Mouse (Mus musculus) intestine, postnatal 0 days (tissue): Measurements from ENCODE around the gene Ctu2. TPM values are rescaled to one million over a fixed set of nuclear protein-coding genes. Genes with fewer than 3 reads are reported as not detected.

Source experiments
- ATAC-seq: fragments of 200-750 bp; cut with Nextera tagmentation; 2 replicates; pipeline ENCODE4 v1.8.0; 2017; ENCODE audit warnings: mild to moderate bottlenecking, moderate TSS enrichment, moderate library complexity
- H3K27ac ChIP-seq: fragments of 300-500 bp; sonication (generic); 2 replicates; pipeline ENCODE4 v1.5.1; 2014; ENCODE audit warnings: mild to moderate bottlenecking, low read depth, low read length, moderate library complexity
- H3K27me3 ChIP-seq: fragments of 300-500 bp; sonication (generic); replicated peaks from 2 replicates; pipeline ENCODE4 v1.6.1; 2014; ENCODE audit warnings: low read length, mixed read lengths; ENCODE audit not compliant: control insufficient read depth, insufficient read depth
- H3K36me3 ChIP-seq: fragments of 300-500 bp; sonication (generic); 2 replicates; pipeline ENCODE4 v1.6.1; 2014; ENCODE audit warnings: mild to moderate bottlenecking, moderate library complexity; ENCODE audit not compliant: control insufficient read depth, insufficient read depth
- H3K4me1 ChIP-seq: fragments of 300-500 bp; sonication (generic); replicated peaks from 2 replicates; pipeline ENCODE4 v1.6.1; 2014; ENCODE audit warnings: antibody characterized with exemption, low read length, mixed read lengths; ENCODE audit not compliant: control insufficient read depth, insufficient read depth
- H3K4me2 ChIP-seq: fragments of 300-500 bp; sonication (generic); replicated peaks from 2 replicates; pipeline ENCODE4 v1.6.1; 2014; ENCODE audit warnings: low read depth, mild to moderate bottlenecking, moderate library complexity
- H3K4me3 ChIP-seq: fragments of 300-500 bp; sonication (generic); 2 replicates; pipeline ENCODE4 v1.5.1; 2014; ENCODE audit warnings: low read depth, low read length
- H3K9ac ChIP-seq: fragments of 300-500 bp; sonication (generic); 2 replicates; pipeline ENCODE4 v1.6.1; 2014; ENCODE audit warnings: mild to moderate bottlenecking, low read depth, low read length
- H3K9me3 ChIP-seq: fragments of 300-500 bp; sonication (generic); 2 replicates; pipeline ENCODE4 v1.6.1; 2016; ENCODE audit warnings: mixed run types; ENCODE audit not compliant: control insufficient read depth
- CTCF ChIP-seq: sonication (generic); IDR thresholded peaks from 2 replicates; pipeline ENCODE4 v1.5.1; 2016; ENCODE audit warnings: low read depth, mild to moderate bottlenecking, control low read depth, antibody characterized with exemption, moderate library complexity
- WGBS: fragments of 180-500 bp; shearing (Covaris S2); extraction: QIAGEN DNeasy Blood & Tissue Kit; methylation state at CpG from one replicate; pipeline ENCODE4 v1.1.7; 2014; 5-methylcytosine and 5-hydroxymethylcytosine counted together
- microRNA-seq: library from miRNA; unstranded; fragments of <30 nt; microRNA quantifications from one replicate; pipeline ENCODE4, GENCODE M21; 2016
- polyA plus RNA-seq: library from polyadenylated mRNA; unstranded; fragments of >200 nt; fragmentation: Nextera tagmentation; extraction: Ambion mirVana; gene quantifications from 2 replicates; pipeline ENCODE4 v1.2.1, GENCODE M21; 2015

Ctu2 gene
- polyA plus RNA-seq, 1 experiment from 2014 or later = 22.4 TPM

DNA sequence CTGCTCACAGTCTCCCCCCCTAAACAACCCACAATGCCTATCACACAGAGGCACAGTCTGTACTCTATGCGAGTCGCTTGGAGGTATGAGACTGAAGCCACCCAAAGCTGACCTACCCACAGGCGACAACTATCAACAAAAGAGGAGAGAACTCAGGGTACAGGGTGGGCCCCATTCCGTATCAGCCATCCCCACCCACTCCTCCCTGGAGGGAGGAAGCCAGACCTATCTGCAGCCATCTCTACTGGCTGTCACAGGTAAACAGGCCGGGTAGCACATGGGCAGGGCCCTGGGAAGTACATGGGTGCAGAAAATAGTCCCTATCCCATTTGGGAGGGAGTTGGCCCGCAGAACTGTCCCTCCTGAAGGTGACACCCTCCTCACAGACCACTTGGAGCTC is 49.1 kb downstream of the Ctu2 start:
- Histone ChIP-seq H3K27ac (no peak overlapping the region), H3K27me3 (no peaks in the 10 kb centered on the region)
- no peak for ATAC-seq

DNA sequence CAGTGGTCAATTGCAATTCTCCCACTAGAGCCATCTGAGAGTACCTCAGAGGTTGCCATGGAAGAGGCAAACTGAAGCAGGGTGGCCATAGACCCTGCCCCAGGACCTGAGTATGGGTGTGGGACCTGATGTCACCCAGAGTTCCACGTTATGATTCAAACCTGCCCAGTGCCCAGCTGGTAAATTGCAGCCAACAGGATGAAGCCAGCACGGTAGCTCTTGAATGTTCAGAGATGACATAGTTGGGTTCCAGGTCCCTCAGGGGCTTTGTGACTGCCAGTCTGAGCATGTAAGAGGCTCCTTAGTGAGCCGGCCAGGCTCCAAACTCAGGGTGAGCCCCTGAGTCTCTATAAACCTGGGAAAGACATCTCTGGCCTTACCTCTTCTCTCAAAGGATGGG is 50.1 kb downstream of the Ctu2 start:
- no peak for TF ChIP-seq CTCF
- Histone ChIP-seq H3K4me1 (0 out of 2 replicates have a peak, but pooled peaks cover 17% of the 10 kb centered on the region), H3K9ac (no peak overlapping the region), H3K4me2 (no peak overlapping the region), H3K9me3 (no peaks in the 10 kb centered on the region), H3K4me3 (no peak overlapping the region), H3K27ac (0 out of 2 replicates have a peak overlapping the region, but pooled peaks have one; percentile 50), H3K36me3 (no peaks in the 10 kb centered on the region), H3K27me3 (no peaks in the 10 kb centered on the region)
- no peak for ATAC-seq
- WGBS = 61% methylated on average over 3 of the region's 3 CpGs

More for the DNA sequence above, 49.1 kb downstream of the Ctu2 start:
- Histone ChIP-seq H3K4me2 (no peak overlapping the region), H3K9ac (no peak overlapping the region; the same call in 1 of the 2 replicates), H3K36me3 (no peaks in the 10 kb centered on the region), H3K9me3 (no peaks in the 10 kb centered on the region), H3K4me1 (0 out of 2 replicates have a peak, but pooled peaks cover 17% of the 10 kb centered on the region), H3K4me3 (no peak overlapping the region)
- WGBS = 67% methylated on average over 6 of the region's 6 CpGs
- no peak for TF ChIP-seq CTCF

DNA sequence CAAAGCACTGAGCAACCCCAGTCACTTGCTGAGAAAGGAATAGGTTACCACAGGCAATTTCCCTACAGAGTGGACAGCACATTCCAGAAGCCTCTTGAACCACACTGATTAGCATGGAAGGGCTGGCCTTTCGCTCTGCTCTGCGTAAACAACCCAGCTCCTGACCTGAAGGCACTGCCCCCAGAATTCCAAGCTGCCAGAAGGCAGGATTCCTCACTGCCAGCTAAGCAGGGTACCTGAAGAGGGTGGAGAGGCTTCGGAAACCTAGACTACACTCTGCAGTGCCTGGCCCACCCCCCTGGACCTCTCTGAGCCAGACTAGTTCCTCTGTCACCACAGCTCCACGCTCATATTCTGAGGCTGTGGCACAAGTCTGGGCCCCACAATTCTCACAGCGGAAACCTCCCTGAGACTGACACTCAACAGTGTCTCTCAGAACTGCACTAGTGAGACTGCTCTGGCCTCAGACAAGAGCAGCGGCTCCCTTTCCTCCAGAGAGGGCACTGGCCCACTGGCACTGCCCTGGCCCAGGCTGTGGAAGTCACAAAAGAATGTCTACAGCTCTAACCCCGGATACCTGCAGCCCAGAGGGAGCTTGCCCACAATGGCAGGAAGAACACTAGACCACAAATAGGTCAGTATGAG is 50.7 kb downstream of the Ctu2 start:
- TF ChIP-seq CTCF = no peak
- Histone ChIP-seq H3K4me1 (0 out of 2 replicates have a peak, but pooled peaks cover 17% of the 10 kb centered on the region), H3K36me3 (no peaks in the 10 kb centered on the region), H3K9ac (no peak overlapping the region), H3K4me2 (0 out of 2 replicates have a peak overlapping the region, but pooled peaks have one; percentile 0), H3K4me3 (no peak overlapping the region), H3K27ac (peak overlapping the region; percentile 50; the same call in 1 of the 2 replicates), H3K27me3 (no peaks in the 10 kb centered on the region), H3K9me3 (no peaks in the 10 kb centered on the region)
- 53% methylated on average over 7 of the region's 7 CpGs for WGBS
- no peak for ATAC-seq

DNA sequence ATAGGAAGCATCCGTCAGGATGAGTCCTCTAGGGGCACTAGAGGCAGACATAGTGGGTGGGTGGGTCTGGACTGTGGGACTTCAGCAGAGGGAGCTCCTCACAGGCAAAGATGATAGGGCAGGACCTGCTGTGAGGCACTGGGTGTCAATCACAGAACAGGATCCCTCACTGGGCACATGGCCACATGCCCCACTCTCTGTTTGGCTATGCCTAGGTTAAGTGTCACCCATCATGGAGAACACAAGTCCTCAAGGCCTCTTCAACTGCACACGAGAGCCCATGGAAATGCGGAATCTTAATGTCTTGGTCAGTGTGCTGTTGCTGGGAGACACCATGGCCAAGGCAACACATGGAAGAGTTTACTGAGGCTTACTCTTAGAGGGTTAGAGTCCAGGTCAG is 52.0 kb downstream of the Ctu2 start:
- H3K36me3 ChIP-seq = no peaks in the 10 kb centered on the region
- no peak overlapping the region for H3K4me2 ChIP-seq
- ATAC-seq = no peak
- 0 out of 2 replicates have a peak, but pooled peaks cover 17% of the 10 kb centered on the region for H3K4me1 ChIP-seq
- H3K9me3 ChIP-seq = no peaks in the 10 kb centered on the region
- no peaks in the 10 kb centered on the region for H3K27me3 ChIP-seq
- TF ChIP-seq CTCF = no peak
- H3K9ac ChIP-seq = no peak overlapping the region
- no peak overlapping the region for H3K4me3 ChIP-seq
- 92% methylated on average over 3 of the region's 3 CpGs for WGBS
- H3K27ac ChIP-seq = no peak overlapping the region

DNA sequence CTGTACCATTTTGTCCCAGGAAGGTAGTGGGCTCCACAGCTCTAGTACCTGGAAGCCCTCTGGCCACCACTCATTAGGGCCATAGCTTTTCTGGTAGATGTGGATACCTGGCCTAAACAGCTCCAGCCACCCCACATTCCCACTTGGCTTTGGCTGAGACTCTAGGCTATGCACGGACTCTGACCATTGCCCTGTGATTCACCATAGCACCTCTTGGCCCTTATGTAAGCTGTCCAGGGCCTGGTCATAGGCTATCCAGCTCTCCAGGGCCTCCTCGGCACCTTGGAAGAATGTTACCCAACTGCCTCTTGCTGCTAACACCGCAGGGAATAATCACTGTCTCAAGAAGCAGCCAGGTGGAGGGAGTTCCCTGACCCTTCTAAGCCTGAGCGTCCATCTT is 53.2 kb downstream of the Ctu2 start:
- 78% methylated on average over 4 of the region's 4 CpGs for WGBS
- peak; percentile 68 for ATAC-seq
- H3K27ac ChIP-seq = no peak overlapping the region
- no peak overlapping the region for H3K9ac ChIP-seq
- no peak overlapping the region for H3K4me3 ChIP-seq
- H3K9me3 ChIP-seq = no peaks in the 10 kb centered on the region
- 0 out of 2 replicates have a peak, but pooled peaks cover 5% of the 10 kb centered on the region for H3K4me1 ChIP-seq
- H3K27me3 ChIP-seq = no peaks in the 10 kb centered on the region
- no peak overlapping the region for H3K4me2 ChIP-seq
- no peak for TF ChIP-seq CTCF
- H3K36me3 ChIP-seq = no peaks in the 10 kb centered on the region

DNA sequence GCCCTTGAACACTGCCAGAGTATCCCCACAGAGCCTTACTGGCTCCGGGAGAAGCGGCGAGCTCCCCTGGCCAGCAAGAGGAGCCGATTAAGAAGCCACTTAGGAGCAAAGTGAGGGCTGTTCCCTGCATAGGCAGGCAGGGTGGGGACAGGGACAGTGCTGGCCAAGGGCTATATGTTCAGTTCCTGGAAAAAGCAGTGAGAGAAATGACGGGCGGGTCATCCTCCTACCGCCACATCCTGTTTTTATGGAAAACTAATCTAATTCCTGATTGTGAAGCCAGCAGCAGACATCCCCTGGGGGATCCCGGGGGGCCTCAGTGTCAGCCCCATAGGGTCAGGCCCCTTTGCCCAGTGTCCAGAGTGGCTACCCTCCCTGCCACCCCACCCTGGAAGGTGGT is 55.4 kb downstream of the Ctu2 start:
- Histone ChIP-seq H3K27ac (no peak overlapping the region; the same call in 1 of the 2 replicates), H3K27me3 (no peaks in the 10 kb centered on the region)
- ATAC-seq = no peak

More for the DNA sequence above, 55.4 kb downstream of the Ctu2 start:
- Histone ChIP-seq H3K9me3 (no peaks in the 10 kb centered on the region), H3K36me3 (no peaks in the 10 kb centered on the region), H3K4me2 (no peak overlapping the region), H3K9ac (no peak overlapping the region), H3K4me3 (no peak overlapping the region), H3K4me1 (no peaks in the 10 kb centered on the region)
- WGBS = 73% methylated on average over 8 of the region's 8 CpGs
- TF ChIP-seq CTCF = no peak

Small RNA genes lying within 50 kb of the gene (microRNA-seq; reads per million reads assigned to microRNA genes)
- gene Gm24366 = not detected

Other genes with a start within 250 kb of the Ctu2 start
- 7.7 and 9.8 TPM in 2 replicates for gene Zfpm1, start 194.0 kb upstream of the Ctu2 start, polyA plus RNA-seq
- gene Trhr2, start 115.4 kb upstream of the Ctu2 start, polyA plus RNA-seq = not detected in 2 replicates
- 24.0 and 26.1 TPM in 2 replicates for gene Zc3h18, start 99.5 kb upstream of the Ctu2 start, polyA plus RNA-seq
- not detected in 2 replicates for gene Il17c, start 54.1 kb upstream of the Ctu2 start, polyA plus RNA-seq
- gene Cyba, start 43.2 kb upstream of the Ctu2 start, polyA plus RNA-seq = 292 and 312 TPM in 2 replicates
- 18.7 and 19.2 TPM in 2 replicates for gene Mvd, start 32.7 kb upstream of the Ctu2 start, polyA plus RNA-seq
- gene Snai3, start 15.4 kb upstream of the Ctu2 start, polyA plus RNA-seq = 0.33 and 0.46 TPM in 2 replicates
- 22.7 and 22.8 TPM in 2 replicates for gene Rnf166, start 79 bp upstream of the Ctu2 start, polyA plus RNA-seq
- gene Piezo1, start 75.2 kb downstream of the Ctu2 start, polyA plus RNA-seq = 4.4 and 7.3 TPM in 2 replicates
- 13.3 and 14.0 TPM in 2 replicates for gene Cdt1, start 91.9 kb downstream of the Ctu2 start, polyA plus RNA-seq
- 676 and 681 TPM in 2 replicates for gene Aprt, start 100.8 kb downstream of the Ctu2 start, polyA plus RNA-seq
- 58.1 and 59.0 TPM in 2 replicates for gene Galns, start 135.3 kb downstream of the Ctu2 start, polyA plus RNA-seq
- gene Trappc2l, start 135.5 kb downstream of the Ctu2 start, polyA plus RNA-seq = 136 and 144 TPM in 2 replicates
- 0.13 TPM in 1 of 2 replicates, not detected in the other for gene Pabpn1l, start 146.6 kb downstream of the Ctu2 start, polyA plus RNA-seq
- gene Cbfa2t3, start 223.0 kb downstream of the Ctu2 start, polyA plus RNA-seq = 5.9 and 7.6 TPM in 2 replicates